Mouse (Mus musculus) layer of hippocampus, postnatal 25 days (tissue): Measurements from ENCODE around the gene Marc2. TPM values are rescaled to one million over a fixed set of nuclear protein-coding genes. Genes with fewer than 3 reads are reported as not detected.

Experiments
- DNase-seq, 2 experiments: peaks; one replicate each; pipeline ENCODE4 v3.0.0; 2022; ENCODE audit warnings: mixed read lengths in 2 of 2, low spot score in 1 of 2; ENCODE audit errors: extremely low spot score in 1 of 2
- total RNA-seq, 2 experiments: library from RNA; stranded (reverse); gene quantifications; 2 replicates each; pipeline ENCODE4 v1.2.3; 2021

The Marc2 gene
- total RNA-seq, 2 experiments from 2014 or later: 107 to 112 TPM

DNA sequence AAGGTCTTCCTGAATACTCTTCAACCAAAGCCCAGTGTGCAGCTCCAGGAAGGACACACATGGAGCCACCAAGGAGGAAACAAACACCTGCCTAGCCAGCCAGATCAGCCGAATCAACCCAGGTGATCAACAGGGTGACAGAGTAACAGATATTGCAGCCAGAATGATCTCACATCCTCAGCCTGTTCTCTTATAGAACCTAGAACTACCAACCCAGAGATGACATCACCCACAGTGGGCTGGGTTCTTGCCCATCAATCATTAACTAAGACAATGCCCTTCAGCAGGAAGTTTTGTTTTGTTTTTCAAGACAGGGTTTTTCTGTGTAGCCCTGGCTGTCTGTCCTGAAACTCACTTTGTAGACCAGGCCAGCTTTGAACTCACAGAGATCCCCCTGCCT lies 12.0 kb upstream of the Marc2 start:
- no peak for DNase-seq

DNA sequence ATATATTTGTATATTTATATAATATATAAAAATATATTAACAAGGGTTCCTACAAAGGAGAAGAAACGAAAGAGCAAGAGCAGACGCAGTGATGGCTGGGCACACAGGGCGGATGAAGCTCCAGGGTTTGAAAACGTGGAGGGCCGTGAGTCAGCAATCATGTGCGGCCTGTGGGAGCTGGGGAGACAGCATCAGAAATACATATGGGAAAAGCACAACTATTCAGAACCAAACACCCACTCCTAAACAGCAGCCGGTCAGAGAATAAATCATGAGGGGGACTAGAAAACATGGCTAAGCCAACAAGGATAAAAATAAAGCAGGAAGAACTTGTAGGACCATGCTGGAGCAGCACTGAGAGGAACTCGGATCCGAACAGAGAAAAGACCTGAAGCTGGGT lies 11.0 kb upstream of the Marc2 start:
- no peak for DNase-seq

DNA sequence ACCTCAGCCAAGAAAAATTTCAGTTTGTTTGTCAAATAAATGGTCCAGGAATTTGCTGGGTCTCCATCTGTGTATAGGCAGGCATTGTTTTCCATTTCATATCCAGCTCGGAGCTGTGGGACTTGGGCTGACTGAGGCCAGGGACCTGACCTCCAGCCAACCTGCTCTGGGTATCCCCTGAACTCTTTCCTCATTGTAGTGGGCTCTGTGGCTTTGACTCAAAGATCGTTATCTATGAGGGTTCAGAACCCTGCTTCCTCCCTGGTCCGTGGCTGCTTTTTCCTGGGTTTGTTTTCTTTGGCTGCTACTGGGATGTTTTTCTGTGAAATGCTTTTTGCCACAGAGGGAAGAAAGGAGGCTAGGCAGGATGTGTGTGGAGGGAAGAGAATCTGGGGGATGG lies 7.7 kb upstream of the Marc2 start:
- no peak for DNase-seq

DNA sequence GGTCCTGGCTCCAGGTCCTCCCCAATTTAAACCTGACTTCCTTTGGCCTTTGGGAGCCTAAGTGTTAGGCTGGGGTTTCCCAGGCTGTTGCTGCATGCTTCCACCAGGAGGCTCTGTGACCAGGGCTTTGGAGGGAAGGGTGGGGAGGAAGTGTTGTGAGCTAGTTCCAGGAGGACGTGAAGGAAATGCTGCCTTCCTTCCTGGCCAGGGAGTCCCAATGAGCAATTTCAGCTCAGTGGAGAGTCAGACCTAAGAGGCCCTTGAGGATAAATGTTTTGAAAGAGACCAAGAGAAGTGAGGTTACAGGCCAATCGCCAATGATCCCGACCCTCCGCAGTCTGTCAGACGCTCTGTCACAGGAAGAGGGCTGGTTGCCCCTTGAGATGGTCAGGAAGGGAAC lies 7.1 kb upstream of the Marc2 start:
- peak; percentile 44 to 59 for DNase-seq

DNA sequence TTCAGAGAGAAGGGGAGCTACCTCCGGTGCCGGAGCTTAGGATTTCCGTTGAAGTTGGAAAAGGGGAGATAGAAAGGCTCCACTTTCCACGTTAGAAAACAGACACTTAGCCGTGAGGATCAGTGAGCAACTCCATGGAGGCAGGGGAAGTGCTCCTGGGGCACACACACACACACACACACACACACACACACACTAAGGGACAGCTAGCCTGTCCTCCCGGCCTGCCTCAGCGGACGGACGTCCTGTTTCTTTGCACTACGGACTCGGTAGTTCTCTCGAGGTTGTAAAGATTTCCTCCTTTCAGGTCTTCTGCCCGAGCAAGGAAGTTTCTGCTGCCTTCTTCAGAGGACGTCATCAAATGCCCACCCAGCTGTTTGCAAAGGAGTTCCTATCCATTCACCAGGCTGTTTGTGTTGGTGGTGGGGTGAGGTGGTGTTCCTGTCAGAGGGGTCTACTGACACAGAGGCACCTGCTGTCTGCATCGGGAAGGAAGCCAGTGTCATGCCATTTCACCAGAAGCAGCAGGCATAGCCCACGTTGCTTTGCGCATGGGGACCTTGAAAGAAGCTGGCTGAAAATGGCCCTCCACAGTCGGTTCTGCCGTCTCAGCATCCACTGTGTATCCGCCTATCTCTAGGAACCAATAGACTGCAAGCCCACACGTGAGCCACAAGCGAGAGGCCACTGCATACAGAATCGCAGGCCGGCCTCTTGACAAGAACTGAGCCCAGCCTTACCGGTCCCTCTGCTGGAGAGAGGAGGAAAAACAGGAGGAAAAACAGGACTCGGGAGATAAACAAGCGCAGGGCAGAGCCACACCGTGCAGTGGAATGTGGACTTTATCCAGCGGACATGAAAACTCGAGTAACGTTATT lies 5.7 kb upstream of the Marc2 start:
- peak; percentile 23 to 59 for DNase-seq

DNA sequence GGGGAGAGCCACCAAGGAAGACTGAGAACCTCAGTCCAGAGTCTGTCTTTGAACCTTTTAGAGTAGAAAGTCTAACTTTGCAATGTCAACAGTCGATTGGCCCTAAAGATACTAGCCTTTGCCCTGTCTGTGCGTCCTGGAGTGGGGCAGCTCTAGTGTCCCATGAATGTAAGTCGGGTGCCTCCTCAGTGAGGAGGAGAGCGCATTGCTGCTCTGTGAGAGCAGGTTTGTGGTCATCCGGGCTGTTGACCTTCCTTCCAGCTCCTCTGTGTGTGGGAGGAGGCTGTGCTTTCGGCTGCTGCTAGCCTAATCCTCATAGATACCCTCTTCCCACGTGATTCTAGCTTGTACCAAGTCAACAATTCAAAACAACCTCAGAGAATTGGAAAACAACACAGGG lies 4.9 kb upstream of the Marc2 start:
- no peak for DNase-seq

DNA sequence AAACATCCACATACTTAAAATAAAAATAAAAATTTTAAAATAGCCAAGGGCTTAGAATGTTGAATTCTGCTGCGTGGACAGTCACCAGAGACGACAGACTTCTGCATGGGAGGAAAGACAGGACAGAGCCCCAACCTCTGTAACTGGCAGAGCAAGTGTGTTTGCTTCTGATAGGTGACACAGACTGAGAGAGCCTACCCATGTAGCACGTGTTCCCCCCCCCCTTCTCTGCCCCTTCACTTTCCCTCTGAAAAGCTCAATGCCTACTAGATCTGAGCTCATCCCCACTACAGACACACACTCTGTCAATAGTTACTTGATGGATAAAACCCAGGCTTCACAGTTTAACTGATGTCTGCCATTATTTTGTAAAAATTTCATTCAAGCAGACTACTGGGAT lies 722 bp upstream of the Marc2 start:
- DNase-seq: no peak

DNA sequence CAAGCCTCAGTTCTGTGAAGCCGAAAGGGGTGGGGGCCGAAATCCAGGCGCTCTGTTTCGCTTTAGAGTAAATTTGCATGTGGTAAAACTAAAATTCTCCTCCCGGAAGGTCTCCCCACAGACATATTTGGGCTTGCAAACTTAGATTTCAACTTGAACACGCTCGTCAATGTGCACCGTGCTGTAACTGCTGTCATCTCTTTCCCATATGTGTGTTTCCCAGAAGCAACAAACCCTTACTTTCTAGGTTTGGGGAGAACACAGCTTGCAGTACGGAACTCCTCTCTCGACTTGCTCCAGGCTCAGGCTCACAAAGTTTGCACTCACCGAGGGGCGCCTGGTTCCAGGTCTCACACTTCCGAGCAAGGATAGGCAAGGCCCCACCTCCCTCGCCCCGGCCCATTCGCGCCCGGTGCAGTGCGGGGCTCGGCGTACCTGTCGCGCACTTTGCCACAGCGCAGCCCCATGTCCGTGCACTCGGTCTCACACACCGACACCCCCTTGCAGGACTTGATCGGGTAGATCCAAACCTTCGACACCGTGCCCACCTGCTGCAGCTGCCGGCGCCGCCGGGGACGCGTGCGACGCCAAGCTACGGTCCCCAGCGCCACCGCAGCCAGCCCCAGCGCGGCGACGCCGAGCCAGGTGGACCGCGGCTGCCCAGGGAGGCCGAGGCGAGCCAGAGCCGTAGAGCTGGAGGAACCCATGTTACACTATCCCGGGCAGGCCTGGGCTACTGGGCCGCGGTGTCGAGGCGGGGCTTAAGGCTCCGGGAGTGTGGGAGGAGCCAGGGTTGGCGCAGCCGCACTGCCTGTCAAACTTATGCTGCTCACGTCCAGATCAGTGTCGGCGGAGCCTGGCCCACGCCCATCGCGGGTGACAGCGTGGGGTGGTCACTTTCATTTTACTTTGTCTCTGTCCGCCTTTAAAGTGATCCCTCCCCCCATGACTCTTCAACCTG lies 860 bp downstream of the Marc2 start:
- peak; percentile 68 to 71 for DNase-seq

DNA sequence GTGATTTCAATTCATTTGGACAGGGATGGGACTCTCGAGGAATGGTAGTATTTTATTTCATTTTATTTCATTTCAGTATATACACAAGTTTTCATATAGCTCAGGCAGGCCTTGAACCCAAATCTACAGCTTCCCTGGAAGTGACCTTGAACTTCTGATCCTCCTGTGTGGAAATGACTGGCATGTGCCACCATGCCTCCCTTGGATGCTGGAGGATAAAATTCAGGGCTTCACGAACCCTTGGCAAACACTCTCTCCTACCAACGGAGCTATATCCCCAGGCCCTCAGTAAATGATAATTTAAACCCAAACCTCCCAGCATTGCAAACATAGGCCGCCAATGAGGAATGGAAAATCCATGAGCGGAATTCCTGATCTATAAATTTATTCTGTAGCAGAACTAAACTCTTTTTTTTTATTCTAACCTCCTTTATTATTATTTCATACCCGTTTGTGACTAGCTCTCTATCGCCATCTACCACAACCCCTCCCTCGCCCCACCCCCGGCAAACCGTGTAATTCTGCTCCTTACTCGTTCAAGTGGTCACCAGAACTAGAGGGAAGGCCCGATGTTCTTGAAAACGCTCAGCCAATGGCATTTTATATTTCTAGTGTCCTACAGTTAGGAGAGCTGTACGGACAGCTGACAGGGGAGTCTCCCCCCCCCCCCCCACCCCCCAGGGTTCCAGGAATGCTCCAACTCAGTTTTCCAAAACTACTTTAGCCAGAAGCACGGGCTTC lies 1.8 kb downstream of the Marc2 start:
- no peak for DNase-seq

DNA sequence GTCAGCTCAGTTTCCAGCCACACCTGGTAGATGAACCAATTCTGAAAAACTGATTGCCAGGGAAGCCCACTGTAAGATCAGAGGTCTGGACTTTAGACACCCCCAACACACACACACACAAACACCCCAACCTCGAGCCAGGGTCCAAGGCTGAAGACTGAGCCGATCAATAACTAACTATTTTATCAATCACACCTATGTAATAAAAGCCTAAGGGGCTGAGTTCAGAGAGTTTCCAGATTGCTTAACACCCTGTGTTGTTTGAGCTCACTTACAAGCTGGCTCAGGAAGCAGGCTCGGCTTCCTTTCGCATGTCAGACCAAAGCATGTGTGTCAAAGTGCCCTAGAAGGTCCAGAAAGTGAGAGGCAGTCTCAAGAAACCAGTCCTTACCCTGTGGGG lies 8.6 kb downstream of the Marc2 start:
- DNase-seq: no peak

DNA sequence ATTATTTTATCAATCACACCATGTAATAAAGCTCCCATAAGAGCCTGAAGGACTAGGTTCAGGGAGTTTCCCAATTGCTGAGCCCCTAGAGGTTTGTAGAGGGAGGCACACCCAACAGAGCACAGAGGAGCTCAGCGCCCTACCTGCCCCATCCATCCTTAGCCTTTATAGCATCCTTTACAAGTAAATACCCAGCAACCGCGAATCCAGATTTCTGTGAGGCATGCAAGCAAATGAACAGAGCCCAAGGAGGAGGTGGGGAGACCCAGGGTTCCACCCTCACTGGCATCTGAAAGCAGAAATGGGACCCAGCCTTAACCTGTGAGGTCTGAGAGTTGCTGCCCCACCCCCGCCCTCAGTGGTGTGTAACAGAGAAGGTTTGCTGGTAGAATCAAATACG lies 9.9 kb downstream of the Marc2 start:
- DNase-seq: no peak

DNA sequence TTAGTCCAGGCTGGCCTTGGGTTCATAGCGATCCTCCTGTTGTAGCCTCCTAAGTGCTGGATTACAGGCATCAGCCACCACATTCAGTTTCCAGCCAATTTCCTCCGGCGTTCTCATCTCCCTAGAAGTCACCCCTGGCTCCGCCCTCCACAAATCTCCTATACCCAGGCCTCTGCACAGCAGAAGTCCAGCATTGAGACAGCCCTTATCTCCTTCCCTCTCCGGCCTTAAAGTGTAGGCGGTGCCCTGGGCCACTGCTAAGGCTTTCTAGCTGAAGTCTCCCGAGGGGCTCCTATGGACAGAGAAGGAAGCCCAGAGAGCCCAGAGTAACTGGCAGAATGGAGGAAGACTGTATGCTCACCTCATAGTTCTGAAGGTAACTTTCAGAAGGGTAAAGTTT lies 12.8 kb downstream of the Marc2 start:
- DNase-seq: no peak

DNA sequence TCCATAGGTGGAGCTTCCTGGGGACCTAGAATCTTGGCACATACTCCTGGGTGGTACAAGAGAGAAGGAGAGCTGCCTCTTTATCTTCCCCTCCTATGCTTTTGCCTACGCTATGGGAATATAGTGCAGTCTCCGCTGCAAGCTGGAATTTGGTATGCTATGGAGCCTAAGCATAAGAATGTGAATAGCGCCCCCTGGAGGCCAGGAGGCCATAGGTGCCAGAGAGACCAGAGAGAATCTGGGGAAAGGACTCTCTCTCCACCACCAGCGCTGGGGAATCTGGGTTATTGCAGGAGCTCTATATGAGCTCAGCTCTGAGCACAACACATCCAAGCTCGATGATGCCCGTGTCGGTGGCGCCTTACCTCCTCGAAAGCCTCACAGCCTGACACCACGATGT lies 14.0 kb downstream of the Marc2 start:
- DNase-seq: no peak

DNA sequence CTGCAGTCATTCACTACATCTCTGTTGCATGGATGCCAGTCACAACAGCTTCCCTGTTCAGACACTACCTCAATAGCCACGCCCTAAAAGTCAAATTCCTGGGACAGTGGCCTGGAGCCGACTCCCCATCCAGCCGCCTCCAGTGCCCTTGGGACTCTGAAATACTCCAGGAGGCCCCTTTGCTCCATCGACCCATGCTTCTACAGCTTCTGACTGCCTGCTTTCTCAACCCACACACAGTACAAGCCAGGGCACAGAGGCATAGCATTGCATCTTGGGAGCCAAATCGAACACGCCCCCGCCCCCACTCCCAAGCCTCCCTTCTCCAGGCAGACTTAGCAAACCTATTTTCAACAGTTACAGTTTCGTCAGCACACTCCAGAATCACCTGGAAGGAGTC lies 16.4 kb downstream of the Marc2 start:
- DNase-seq: no peak

DNA sequence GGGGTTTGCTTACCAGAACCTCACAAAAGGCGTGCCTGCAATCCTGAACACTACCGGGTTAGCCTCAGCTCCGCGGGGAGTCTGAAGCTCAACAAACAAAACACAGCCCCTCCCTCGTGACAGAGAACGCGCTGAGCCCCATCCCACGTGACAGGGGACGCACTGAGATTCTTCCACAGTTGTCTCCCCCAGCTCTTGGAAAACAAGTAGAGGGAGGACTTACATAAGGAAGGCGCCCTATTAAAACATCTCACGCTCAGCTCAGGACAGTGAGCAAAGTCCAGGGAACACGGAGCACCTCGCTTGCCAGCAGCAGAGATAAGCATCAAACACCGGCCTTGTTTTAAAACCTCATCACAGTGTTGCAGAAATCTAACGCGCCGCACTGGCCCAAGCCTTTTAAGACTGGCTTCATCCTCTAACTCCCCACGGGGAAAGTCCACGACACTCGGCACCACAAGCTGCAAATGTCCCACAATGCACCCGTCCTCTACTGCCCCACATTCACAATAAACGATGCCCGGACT lies 19.0 kb downstream of the Marc2 start:
- no peak for DNase-seq

DNA sequence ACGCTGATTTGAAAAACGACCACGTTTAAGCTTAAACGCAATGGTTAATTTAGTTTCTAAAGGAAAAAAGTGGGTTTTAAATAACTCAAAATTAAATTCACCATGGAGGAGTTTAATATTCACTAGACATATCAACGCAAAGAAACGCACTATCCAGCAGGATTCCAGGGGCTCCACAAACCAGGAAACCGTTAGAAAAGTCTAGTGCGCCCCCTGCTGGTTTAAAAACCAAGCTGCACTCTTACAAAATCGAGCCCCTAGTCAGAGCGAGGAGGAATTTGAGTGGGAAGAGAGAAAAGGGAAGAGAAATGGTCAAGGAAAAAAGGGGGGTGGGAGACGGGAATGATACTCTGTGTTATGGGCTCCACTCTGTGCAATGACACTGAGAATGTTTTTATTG lies 21.2 kb downstream of the Marc2 start:
- peak; percentile 19 to 60 for DNase-seq

DNA sequence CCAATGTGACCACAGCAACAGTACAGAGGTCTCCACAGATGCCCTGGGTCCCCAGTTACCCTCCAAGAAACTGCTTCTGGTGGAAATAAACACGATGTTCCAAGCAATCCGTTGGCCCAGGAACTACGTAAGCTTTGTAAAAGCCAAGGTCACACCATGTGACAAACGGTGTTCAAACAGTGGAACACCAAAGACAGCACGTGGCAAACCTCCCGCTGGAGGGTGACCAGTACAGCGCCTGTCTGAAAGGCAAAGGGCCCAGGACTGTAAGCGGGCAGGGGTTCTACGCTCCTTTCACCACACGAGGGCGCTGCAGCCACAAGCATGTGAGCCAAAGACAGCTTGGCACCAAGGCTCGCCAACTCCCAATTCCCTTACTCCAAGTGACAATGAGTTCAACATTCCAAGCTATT lies 21.8 kb downstream of the Marc2 start:
- peak; percentile 81 to 96 for DNase-seq

DNA sequence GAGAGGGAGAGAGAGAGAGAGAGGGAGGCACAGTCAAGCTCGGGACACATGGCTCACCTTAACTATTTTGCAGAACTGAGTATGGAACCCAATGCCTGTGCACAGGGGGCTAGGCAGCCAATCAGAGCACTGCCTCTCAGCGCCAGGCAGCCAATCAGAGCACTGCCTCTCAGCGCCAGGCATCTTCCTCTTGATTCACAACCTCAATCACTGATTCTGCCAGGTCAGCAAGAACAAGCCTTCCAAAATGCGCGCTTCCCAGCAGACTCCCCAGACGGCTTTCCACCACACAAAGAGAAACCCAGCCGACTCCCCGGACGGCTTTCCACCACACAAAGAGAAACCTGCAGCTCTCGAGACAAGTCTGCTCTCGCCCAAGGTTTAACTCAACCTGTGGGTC lies 23.6 kb downstream of the Marc2 start:
- peak in 1 of 2 experiments; percentile 36 for DNase-seq

DNA sequence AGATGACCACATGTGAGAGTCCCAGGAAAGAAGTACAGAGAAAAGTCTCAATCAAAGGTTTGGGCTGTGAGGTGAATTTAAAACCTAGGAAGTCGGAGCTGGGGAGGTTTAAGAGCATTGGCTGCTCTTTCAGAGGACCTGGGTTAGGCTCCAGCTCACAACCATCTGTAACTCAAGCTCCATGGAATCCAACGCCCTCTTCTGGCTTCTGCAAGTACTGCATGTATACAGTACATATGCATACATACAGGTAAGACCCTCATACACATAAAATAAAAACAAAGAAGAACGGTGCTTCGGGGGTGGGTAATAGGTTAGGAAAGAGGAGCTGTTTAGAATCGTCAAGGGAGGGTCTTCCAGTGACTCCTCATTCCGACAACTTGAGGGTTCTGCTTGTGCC lies 28.5 kb downstream of the Marc2 start:
- DNase-seq: no peak

DNA sequence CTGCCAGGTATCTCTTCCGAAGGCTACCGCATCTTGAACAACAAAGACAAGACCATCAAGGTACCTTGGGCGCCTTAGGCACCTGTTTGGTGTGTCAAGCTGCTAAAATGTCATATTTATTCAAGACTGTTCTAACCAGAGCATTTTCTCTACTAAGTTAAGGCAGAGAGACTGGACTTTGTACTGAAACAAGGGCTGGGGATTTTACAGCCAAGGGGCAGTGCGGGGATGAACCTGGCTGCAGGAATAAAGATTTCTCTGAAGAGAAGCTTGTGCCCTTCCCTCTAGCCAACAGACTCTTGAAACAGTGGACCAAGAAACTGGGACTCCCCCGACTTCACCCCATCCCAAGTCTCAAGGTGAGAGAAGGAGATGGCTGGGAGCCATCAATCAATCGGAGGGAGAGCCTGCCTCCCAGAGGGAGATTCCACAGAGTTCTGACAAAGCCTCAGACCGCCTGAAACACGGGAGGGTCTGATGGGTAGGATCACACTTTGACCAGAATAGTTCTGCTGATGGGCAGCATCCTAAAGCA lies 34.5 kb downstream of the Marc2 start:
- no peak for DNase-seq
